Mouse (Mus musculus) lung, postnatal 14 days (tissue): Measurements from ENCODE around the gene Klk1b5.

Source experiments
- DNase-seq: peaks from one replicate; pipeline ENCODE4 v3.0.0; 2021

Gene Klk1b5

GRCm38 (mm10) chr7:44254930-44255329, 39.2 kb downstream of the Klk1b5 start:
- no peak for DNase-seq

GRCm38 (mm10) chr7:44257278-44257677, 41.5 kb downstream of the Klk1b5 start, which contains the start of gene Acp4:
Acp4 (minus strand) TSS chr7:44257378.
- DNase-seq, result no peak

GRCm38 (mm10) chr7:44260410-44260809, 44.7 kb downstream of the Klk1b5 start:
- no peak for DNase-seq

- no peak for DNase-seq
Measured at GRCm38 (mm10) chr7:44261147-44261546, 45.4 kb downstream of the Klk1b5 start, which contains the start of gene Gm15517. Gm15517 (plus strand) TSS chr7:44261447.

GRCm38 (mm10) chr7:44262791-44263643, 47.3 kb downstream of the Klk1b5 start:
- DNase-seq, result peak; percentile 96

GRCm38 (mm10) chr7:44268117-44268516, 52.4 kb downstream of the Klk1b5 start:
- DNase-seq, result no peak

GRCm38 (mm10) chr7:44269397-44269796, 53.7 kb downstream of the Klk1b5 start:
- DNase-seq, result no peak
